Mouse (Mus musculus) cerebellum, postnatal 14 days (tissue): Measurements from ENCODE around the gene Mau2.

Source experiments
- DNase-seq, 2 experiments: peaks; one replicate each; pipeline ENCODE4 v3.0.0; 2021; ENCODE audit warnings: mixed read lengths in 2 of 2

Gene Mau2

GRCm38 (mm10) chr8:69973063-69973441, 69.5 kb downstream of the Mau2 start:
- DNase-seq = no peak

- DNase-seq = no peak
These were observed 71.7 kb downstream of the Mau2 start for GRCm38 (mm10) chr8:69970880-69971279.

GRCm38 (mm10) chr8:69967291-69967933, 75.1 kb downstream of the Mau2 start:
- DNase-seq = peak in 1 of 2 experiments; percentile 10
